23 mouse cellular contexts compared by ENCODE assay signal in genomic region chr2:128065013-128065412, GRCm38 (mm10).
DNase-seq lines count a peak whose midpoint lies in the region; TF ChIP-seq lines count a peak whose summit lies in the region.
"Had no signal": no experiment of that assay in that cellular context is flagged by ENCODE, and none has a peak within 500 bp of the region (broad histone marks: within the 10 kb centered on the region; RNA-seq: fewer than 3 reads in every experiment).

No protein-coding gene starts in this region.

- peaks cover 0 to 17% of the 10 kb centered on the region in 2 experiments; a peak in 2 of 4 replicates for H3K36me3 ChIP-seq in MEL (ENCODE audit: control insufficient read depth in 1 of 2, insufficient read depth in 2 of 2, low read length in 2 of 2)
- H3K36me3 ChIP-seq in macrophage (ENCODE audit: inconsistent target), result no peaks in the 10 kb centered on the region
- H3K36me3 ChIP-seq: forebrain, embryonic 10.5 days; heart, embryonic 12.5 days; heart, embryonic 15.5 days; hindbrain, embryonic 10.5 days; hindbrain, embryonic 13.5 days; intestine, embryonic 15.5 days had no signal

- H3K9ac ChIP-seq in MEL (ENCODE audit: control insufficient read depth, low read depth, low read length, poor library complexity, severe bottlenecking), result no peak overlapping the region
- H3K9ac ChIP-seq: forebrain, embryonic 13.5 days; heart, embryonic 12.5 days; heart, embryonic 15.5 days; hindbrain, embryonic 13.5 days; intestine, embryonic 15.5 days had no signal

- intact Hi-C loops in left cerebral cortex, postnatal 14 days (cut with DNase I), result no loop called here

- TF ChIP-seq POLR2A in MEL (IDR thresholded peaks at IDR 0.05; ENCODE audit: control insufficient read depth in 1 of 2, insufficient read depth in 1 of 2, low read depth in 1 of 2, low read length in 2 of 2, poor library complexity in 1 of 2), result no peak

- DNase-seq in left cerebral cortex, adult 18-20 months (ENCODE audit: low spot score in 2 of 2), result peak; percentile 24 to 49
- no peak for DNase-seq in left cerebral cortex, postnatal 14 days (ENCODE audit: low spot score in 2 of 2)
- peak; percentile 28 for DNase-seq in 3T3-L1 (ENCODE audit: low read depth, low spot score)
- DNase-seq in MEL (ENCODE audit: low read depth, low spot score), result no peak
- DNase-seq in adrenal gland, adult 18-20 months (ENCODE audit: low spot score in 2 of 2), result no peak
- DNase-seq in adrenal gland, adult 8-10 months, result no peak
- DNase-seq: adrenal gland, adult 2 months; adrenal gland, postnatal 25 days; cerebellum, adult 11-12 months; cerebellum, adult 8-10 months; cerebellum, postnatal 14 days; gastrocnemius, postnatal 25 days; heart, postnatal 10 days; heart, postnatal 36 days; kidney, adult 11 months had no signal

- H3K4me1 ChIP-seq in MEL (ENCODE audit: control insufficient read depth in 1 of 2, insufficient read depth in 2 of 2, low read length in 2 of 2), result peaks cover 2 to 31% of the 10 kb centered on the region in 2 experiments; a peak in 3 of 4 replicates
- H3K4me1 ChIP-seq: forebrain, embryonic 13.5 days; heart, embryonic 12.5 days; heart, embryonic 15.5 days; intestine, embryonic 15.5 days had no signal

- H3K4me3 ChIP-seq in MEL (ENCODE audit: control insufficient read depth in 1 of 2, insufficient read depth in 1 of 2, low read depth in 2 of 2, low read length in 2 of 2) (no peak overlapping the region), macrophage (ENCODE audit: inconsistent target) (no peak overlapping the region)
- H3K4me3 ChIP-seq: forebrain, embryonic 10.5 days; forebrain, embryonic 13.5 days; heart, embryonic 12.5 days; heart, embryonic 15.5 days; hindbrain, embryonic 10.5 days; hindbrain, embryonic 13.5 days; intestine, embryonic 15.5 days had no signal

- H3K79me2 ChIP-seq in MEL (ENCODE audit: control insufficient read depth, insufficient read depth, low read length, poor library complexity) (no peaks in the 10 kb centered on the region), macrophage (ENCODE audit: inconsistent target) (no peaks in the 10 kb centered on the region)

- no peak for TF ChIP-seq CTCF in MEL (IDR thresholded peaks at IDR 0.05 in 2 of 3, conservative IDR thresholded peaks at IDR 0.05 in 1 of 3; ENCODE audit: control insufficient read depth in 1 of 3, insufficient read depth in 1 of 3, low read depth in 2 of 3, low read length in 3 of 3, poor library complexity in 1 of 3, severe bottlenecking in 1 of 3)

- no peak for TF ChIP-seq EP300 in MEL (IDR thresholded peaks at IDR 0.05; ENCODE audit: low read depth in 1 of 2, low read length in 2 of 2)

- 94% methylated on average over 2 of the region's 2 CpGs for WGBS in macrophage (ENCODE audit: missing documents)

- H3K9me3 ChIP-seq in MEL (replicated peaks; ENCODE audit: insufficient read depth, low read length), result no peaks in the 10 kb centered on the region
- H3K9me3 ChIP-seq: forebrain, embryonic 10.5 days; forebrain, embryonic 13.5 days; heart, embryonic 12.5 days; heart, embryonic 15.5 days; hindbrain, embryonic 10.5 days; hindbrain, embryonic 13.5 days; intestine, embryonic 15.5 days had no signal

- no peaks in the 10 kb centered on the region for H3K27me3 ChIP-seq in MEL (ENCODE audit: control insufficient read depth in 1 of 2, insufficient read depth in 2 of 2, low read length in 2 of 2)
- H3K27me3 ChIP-seq: forebrain, embryonic 13.5 days; heart, embryonic 15.5 days; hindbrain, embryonic 13.5 days; intestine, embryonic 15.5 days had no signal

- TF ChIP-seq RAD21 in MEL (IDR thresholded peaks at IDR 0.05; ENCODE audit: low read depth, low read length), result no peak

- peak overlapping the region; percentile 58; the same call in 1 of the 2 replicates for H3K27ac ChIP-seq in MEL (ENCODE audit: control insufficient read depth, low read depth, low read length)
- H3K27ac ChIP-seq in macrophage, result peak overlapping the region; percentile 87
- H3K27ac ChIP-seq: forebrain, embryonic 10.5 days; forebrain, embryonic 13.5 days; heart, embryonic 15.5 days; hindbrain, embryonic 10.5 days; hindbrain, embryonic 13.5 days; intestine, embryonic 15.5 days had no signal

TF ChIP-seq in MEL, 35 proteins besides CTCF, POLR2A, EP300 and RAD21:
- TF ChIP-seq MYB (IDR thresholded peaks at IDR 0.05; ENCODE audit: low read depth, low read length), result no peak
- no peak for TF ChIP-seq POLR2AphosphoS2 (IDR thresholded peaks at IDR 0.05; ENCODE audit: low read length)
- TF ChIP-seq HCFC1 (IDR thresholded peaks at IDR 0.05; ENCODE audit: low read depth, low read length), result no peak
- TF ChIP-seq MAFK (IDR thresholded peaks at IDR 0.05; ENCODE audit: borderline replicate concordance, low read depth, low read length), result no peak
- no peak for TF ChIP-seq BHLHE40 (IDR thresholded peaks at IDR 0.05; ENCODE audit: borderline replicate concordance, low read depth, low read length)
- TF ChIP-seq ELF1 (IDR thresholded peaks at IDR 0.05; ENCODE audit: low read depth, low read length), result no peak
- TF ChIP-seq SIN3A (IDR thresholded peaks at IDR 0.05; ENCODE audit: low read length), result no peak

Comparison
In these comparisons a context has a peak if more than half of its experiments do, and no peak if none do; other contexts are left out.
1. DNase-seq: peak in left cerebral cortex, adult 18-20 months (2 of 2) and 3T3-L1 (single experiment); none in left cerebral cortex, postnatal 14 days (0 of 2), MEL (single experiment), adrenal gland, adult 18-20 months (0 of 2) and adrenal gland, adult 8-10 months (single experiment).